Mouse (Mus musculus) testis, adult 2 months (tissue): Measurements from ENCODE around the gene Aebp2. TPM values are rescaled to one million over a fixed set of nuclear protein-coding genes. Genes with fewer than 3 reads are reported as not detected.

Source experiments
- H3K27ac ChIP-seq: fragments of 200-500 bp; 2 replicates; pipeline ENCODE4 v1.5.1; 2012; ENCODE audit warnings: low read depth, low read length; ENCODE audit not compliant: control insufficient read depth, insufficient read depth
- H3K27me3 ChIP-seq: fragments of 200-500 bp; 2 replicates; pipeline ENCODE4 v1.6.1; 2012; ENCODE audit warnings: mild to moderate bottlenecking, low read length, moderate library complexity; ENCODE audit not compliant: control insufficient read depth, insufficient read depth
- H3K36me3 ChIP-seq: fragments of 200-500 bp; 2 replicates; pipeline ENCODE4 v1.6.1; 2012; ENCODE audit warnings: mild to moderate bottlenecking, low read length; ENCODE audit not compliant: control insufficient read depth, insufficient read depth
- H3K4me1 ChIP-seq: fragments of 200-500 bp; 2 replicates; pipeline ENCODE4 v1.6.1; 2012; ENCODE audit warnings: low read length; ENCODE audit not compliant: control insufficient read depth, insufficient read depth
- H3K4me3 ChIP-seq: fragments of 200-500 bp; 2 replicates; pipeline ENCODE4 v1.5.1; 2012; ENCODE audit warnings: low read depth, mild to moderate bottlenecking, low read length, moderate library complexity, mixed read lengths; ENCODE audit not compliant: control insufficient read depth
- CTCF ChIP-seq: fragments of 200-500 bp; IDR thresholded peaks from 2 replicates; pipeline ENCODE4 v1.5.1; 2012; ENCODE audit warnings: low read depth, mild to moderate bottlenecking, inconsistent platforms, low read length, moderate library complexity; ENCODE audit not compliant: control insufficient read depth, insufficient read depth, insufficient replicate concordance
- POLR2A ChIP-seq: fragments of 200-500 bp; IDR thresholded peaks from 2 replicates; pipeline ENCODE4 v1.6.1; 2012; ENCODE audit warnings: low read depth, mild to moderate bottlenecking, inconsistent platforms, low read length, moderate library complexity; ENCODE audit not compliant: control insufficient read depth
- polyA plus RNA-seq: library from polyadenylated mRNA; depleted of rRNA; stranded (reverse); fragments of >200 nt; gene quantifications from 2 replicates; pipeline ENCODE4 v1.2.3, GENCODE M21; 2012

Gene Aebp2
- polyA plus RNA-seq, 1 experiment = 18.4 TPM

GRCm38 (mm10) chr6:140621622-140622021, 841 bp upstream of the Aebp2 start:
- H3K27ac ChIP-seq = no peak overlapping the region
- H3K36me3 ChIP-seq = no peaks in the 10 kb centered on the region
- H3K4me1 ChIP-seq = peaks cover 11% of the 10 kb centered on the region
- H3K4me3 ChIP-seq = no peak overlapping the region
- H3K27me3 ChIP-seq = no peaks in the 10 kb centered on the region
- no peak for TF ChIP-seq CTCF
- no peak for TF ChIP-seq POLR2A

- no peak for TF ChIP-seq CTCF
- TF ChIP-seq POLR2A = peak; percentile 55
- Histone ChIP-seq H3K27me3 (no peaks in the 10 kb centered on the region), H3K27ac (peak overlapping the region; percentile 93), H3K36me3 (no peaks in the 10 kb centered on the region), H3K4me1 (peaks cover 11% of the 10 kb centered on the region), H3K4me3 (peak overlapping the region; percentile 98)
These were observed 998 bp downstream of the Aebp2 start for GRCm38 (mm10) chr6:140623226-140624095.

DNA sequence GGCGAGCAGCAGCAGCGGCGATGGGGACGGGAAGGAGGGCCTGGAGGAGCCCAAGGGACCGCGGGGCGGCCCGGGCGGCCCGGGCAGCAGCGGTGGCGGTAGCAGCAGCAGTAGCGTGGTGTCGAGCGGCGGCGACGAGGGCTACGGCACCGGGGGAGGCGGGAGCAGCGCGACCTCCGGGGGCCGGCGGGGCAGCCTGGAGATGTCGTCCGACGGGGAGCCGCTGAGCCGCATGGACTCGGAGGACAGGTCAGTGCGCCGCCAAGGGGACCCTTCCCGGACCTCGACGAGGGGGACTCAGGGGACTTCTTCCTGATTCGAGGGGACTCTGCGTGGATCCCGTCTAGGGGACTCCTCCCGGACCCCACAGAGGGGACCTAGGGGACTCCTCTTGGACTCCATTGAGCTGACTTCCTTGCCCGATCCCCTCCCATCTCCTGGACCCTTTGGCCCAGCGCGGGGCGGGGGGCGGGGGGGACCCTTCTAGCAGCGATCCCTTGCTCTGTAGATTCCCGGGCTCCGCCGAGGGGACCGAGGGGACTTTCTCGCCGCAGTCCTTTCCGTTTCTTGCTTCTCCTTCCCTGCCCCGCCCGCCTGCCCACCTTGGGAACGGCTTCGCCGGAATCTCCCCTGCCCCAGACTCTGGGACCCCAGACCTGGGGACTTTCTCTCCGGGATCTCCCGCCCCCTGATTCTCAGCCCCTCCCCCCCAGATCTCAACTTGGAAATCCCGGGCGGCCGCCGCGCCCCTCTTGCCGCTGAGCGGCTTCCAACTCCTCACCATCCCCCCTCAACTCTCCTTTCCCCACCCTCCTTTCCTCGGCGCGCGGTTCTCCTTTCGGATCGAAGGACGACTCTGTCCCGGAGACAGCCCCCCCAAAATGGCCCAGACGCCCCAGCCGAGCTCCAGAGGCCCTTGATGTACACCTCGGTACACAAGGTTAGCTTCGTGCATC, 1.9 kb downstream of the Aebp2 start:
- no peak for TF ChIP-seq CTCF
- no peak for TF ChIP-seq POLR2A
- Histone ChIP-seq H3K4me1 (peaks cover 11% of the 10 kb centered on the region), H3K27me3 (no peaks in the 10 kb centered on the region), H3K4me3 (peak overlapping the region; percentile 98), H3K36me3 (no peaks in the 10 kb centered on the region), H3K27ac (peak overlapping the region; percentile 87)

DNA sequence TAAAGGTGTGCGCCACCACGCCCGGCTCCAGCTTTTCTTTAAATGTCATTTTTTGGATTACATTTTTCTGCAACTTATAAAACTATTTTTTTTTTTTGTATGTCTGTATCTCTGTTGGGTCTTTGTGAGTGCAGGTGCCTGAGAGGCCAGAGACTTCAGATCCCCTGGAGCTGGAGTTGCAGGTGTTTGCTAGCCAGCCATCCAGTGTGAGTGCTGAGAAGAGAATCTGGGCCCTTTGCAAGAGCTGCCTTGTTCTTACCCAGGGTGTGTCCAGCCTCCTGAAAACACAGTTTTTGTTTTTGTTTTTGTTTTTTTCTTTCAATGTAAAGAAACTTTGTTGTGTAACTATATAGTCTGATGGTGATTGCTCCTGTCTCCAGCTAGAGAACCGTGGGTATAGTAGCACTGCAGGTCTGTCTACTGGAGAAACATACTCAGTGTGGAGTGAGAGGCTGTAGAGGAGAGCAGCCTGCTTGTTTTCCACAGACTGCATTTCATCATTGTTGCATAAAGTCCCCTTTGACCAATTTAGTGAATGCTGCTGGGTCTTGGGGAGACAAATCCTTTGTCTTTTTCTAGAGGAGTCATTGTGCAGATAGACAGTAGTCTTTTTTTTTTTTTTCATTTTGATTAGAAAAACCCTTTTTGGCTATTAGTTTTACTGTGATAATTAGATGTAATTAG, 6.9 kb downstream of the Aebp2 start:
- no peak overlapping the region for H3K27ac ChIP-seq
- TF ChIP-seq POLR2A = no peak
- TF ChIP-seq CTCF = no peak
- no peaks in the 10 kb centered on the region for H3K27me3 ChIP-seq
- peaks cover 6% of the 10 kb centered on the region for H3K4me1 ChIP-seq
- no peaks in the 10 kb centered on the region; the same call in 1 of the 2 replicates for H3K36me3 ChIP-seq
- H3K4me3 ChIP-seq = no peak overlapping the region

GRCm38 (mm10) chr6:140630306-140630705, 7.8 kb downstream of the Aebp2 start:
- no peaks in the 10 kb centered on the region; the same call in 1 of the 2 replicates for H3K36me3 ChIP-seq
- no peak overlapping the region for H3K4me3 ChIP-seq
- peaks cover 2% of the 10 kb centered on the region; the same call in 1 of the 2 replicates for H3K4me1 ChIP-seq
- TF ChIP-seq POLR2A = no peak
- TF ChIP-seq CTCF = no peak
- H3K27me3 ChIP-seq = no peaks in the 10 kb centered on the region
- H3K27ac ChIP-seq = no peak overlapping the region

DNA sequence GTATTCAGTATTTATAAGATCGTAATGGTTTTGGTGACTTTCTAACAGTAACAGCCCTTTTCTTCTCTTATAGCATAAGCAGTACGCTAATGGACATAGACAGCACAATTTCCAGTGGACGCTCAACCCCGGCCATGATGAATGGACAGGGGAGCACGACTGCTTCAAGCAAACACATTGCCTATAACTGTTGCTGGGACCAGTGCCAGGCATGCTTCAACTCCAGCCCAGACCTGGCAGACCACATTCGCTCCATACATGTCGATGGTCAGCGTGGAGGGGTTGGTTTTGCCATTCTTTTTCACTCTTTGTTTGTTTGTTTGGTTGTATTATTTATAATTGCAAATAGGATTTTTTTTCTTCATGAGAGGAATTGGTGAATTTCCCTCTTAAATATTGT, 11.2 kb downstream of the Aebp2 start:
- H3K27ac ChIP-seq = no peak overlapping the region
- peaks cover under 1% of the 10 kb centered on the region for H3K36me3 ChIP-seq
- no peaks in the 10 kb centered on the region for H3K27me3 ChIP-seq
- no peak for TF ChIP-seq CTCF
- no peak for TF ChIP-seq POLR2A
- no peaks in the 10 kb centered on the region for H3K4me1 ChIP-seq
- no peak overlapping the region for H3K4me3 ChIP-seq

GRCm38 (mm10) chr6:140636290-140636689, 13.8 kb downstream of the Aebp2 start:
- TF ChIP-seq POLR2A = no peak
- TF ChIP-seq CTCF = no peak
- Histone ChIP-seq H3K27me3 (no peaks in the 10 kb centered on the region), H3K27ac (no peak overlapping the region), H3K36me3 (peaks cover 2% of the 10 kb centered on the region), H3K4me3 (no peak overlapping the region), H3K4me1 (no peaks in the 10 kb centered on the region)
